Mouse (Mus musculus) liver, adult (tissue): Measurements from ENCODE around the gene Tnfrsf21.

Experiments used
- GATA4 ChIP-seq: IDR thresholded peaks from 2 replicates; pipeline ENCODE4 v1.6.1; 2014; ENCODE audit warnings: mild to moderate bottlenecking, low read length; ENCODE audit not compliant: insufficient replicate concordance

Gene Tnfrsf21

DNA sequence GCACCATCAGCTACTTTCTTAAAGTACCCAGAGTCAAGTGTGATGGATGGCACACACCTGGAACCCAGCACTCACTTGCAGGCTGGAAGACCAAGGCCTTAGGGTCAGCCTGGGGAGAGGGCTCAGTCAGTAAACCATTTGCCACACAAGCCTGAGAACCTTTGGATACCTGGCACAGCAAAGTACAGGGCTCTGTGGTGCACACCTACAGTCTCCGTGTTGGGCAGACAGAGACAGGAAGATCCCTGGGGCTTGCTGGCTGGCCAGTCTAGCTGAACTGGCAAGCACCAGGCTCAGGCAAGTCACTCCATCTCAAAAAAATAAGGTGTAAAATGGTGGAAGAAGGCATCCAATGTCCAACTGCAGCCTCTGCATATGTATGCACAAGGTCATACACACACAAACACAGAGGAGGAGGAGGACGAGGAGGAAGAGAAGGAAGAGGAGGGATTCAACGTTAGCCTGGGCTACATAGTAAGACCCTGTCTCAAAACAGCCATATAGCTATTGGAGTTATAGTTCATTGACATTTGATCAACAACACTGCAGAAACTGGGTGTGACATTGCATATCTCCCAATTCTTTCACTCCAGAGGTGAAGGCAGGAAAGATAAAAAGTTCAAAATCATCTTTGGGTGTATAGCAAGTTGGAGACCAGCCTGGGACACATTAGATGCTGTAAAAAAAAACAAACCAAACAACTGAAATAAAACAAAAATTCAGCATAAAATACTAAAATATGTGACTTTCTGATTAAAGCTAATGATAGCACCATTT lies 74.8 kb downstream of the Tnfrsf21 start:
- TF ChIP-seq GATA4, result no peak

DNA sequence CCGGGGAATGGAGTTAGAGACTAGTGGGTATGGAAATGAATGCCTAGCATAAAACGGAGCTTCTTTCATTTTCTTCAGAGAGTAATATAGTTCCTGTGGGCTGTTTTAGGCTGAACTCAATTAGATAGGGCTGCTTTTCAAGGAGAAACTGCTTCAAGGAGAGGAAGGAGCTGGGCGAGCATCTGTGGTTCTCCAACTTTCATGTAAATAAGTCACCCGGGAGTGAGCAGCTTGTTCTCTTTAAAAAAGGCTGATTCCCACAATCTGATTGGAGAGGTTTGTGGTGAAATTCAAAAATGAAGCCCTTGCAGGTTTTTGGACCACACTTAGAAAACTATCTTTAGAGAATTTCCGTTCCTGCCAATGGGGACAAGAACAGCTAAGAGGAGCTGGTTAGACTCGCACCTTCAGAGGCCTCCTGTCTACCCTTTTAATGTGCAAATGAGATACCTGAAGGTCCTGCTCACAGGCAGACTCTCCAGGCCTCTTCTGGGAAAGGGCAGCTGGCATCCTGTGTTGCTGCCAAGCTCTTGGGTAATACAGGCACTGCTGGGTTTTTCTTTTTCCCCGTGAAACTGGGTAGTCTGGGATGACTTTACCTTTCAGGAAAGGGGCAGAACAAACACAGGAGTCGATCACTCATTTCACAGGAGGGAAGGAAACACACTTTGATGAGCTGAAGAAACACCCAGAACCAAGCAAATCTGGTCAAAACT lies 76.1 kb downstream of the Tnfrsf21 start:
- TF ChIP-seq GATA4, result no peak

DNA sequence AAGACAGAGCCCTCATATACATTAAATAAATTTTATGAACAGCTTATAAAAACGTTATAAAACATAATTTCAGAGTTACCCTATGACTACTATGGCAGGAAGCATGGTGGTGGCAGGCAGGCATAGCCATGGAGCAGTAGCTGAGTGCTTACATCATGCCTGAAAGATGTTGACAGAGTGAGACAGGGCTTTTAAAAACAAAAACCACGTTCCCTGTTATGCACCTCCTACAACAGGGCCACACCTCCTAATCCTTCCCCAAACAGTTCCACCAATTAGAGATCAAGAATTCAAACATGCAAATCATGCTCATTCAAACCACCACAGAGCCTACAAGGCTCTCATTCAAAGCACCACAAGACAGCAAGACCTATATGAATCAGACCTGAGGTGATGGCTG lies 77.9 kb downstream of the Tnfrsf21 start:
- no peak for TF ChIP-seq GATA4

- TF ChIP-seq GATA4, result no peak
These were observed 80.8 kb downstream of the Tnfrsf21 start for GRCm38 (mm10) chr17:43097101-43097688.

DNA sequence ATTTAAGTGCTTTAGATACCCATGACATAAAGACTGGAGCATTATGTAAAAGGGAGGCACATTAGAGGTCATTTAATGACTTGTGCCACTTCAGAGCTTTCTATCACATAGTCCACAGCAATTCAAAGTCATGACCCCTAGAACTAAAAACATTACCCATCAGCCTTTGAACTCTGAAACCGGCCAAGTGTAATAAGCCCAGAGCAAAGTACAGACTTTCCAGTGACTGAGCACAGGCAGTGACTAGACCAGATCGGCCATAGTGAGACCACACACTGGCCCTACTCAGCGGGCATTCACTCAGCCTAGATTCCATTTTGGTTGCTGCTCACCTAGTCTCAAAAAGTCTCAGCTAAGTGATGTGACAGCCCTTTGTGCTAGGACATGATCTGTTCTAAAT lies 89.8 kb downstream of the Tnfrsf21 start:
- no peak for TF ChIP-seq GATA4

DNA sequence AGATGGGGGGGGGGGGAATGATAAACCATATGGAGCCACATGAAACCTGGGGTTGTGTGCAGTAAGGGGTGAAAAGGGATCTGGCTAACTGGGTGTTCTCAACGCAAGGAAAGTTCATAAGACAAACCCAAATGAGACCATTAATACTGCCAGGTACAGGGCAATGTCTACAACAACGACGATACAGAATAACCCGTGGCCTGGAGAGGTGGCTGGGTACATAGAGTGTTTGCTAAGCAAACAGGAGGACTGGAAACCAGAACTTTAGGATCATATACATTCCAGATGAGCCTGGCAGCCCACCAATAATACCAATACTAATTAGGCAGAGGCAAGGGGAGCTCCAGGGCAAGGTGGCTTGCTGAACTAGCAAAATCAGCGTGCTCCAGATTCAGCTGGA lies 91.0 kb downstream of the Tnfrsf21 start:
- no peak for TF ChIP-seq GATA4

- TF ChIP-seq GATA4, result no peak
These were observed 93.1 kb downstream of the Tnfrsf21 start for GRCm38 (mm10) chr17:43109501-43109900.

GRCm38 (mm10) chr17:43110168-43110885 lies 94.0 kb downstream of the Tnfrsf21 start:
- TF ChIP-seq GATA4, result no peak

- no peak for TF ChIP-seq GATA4
These were observed 97.1 kb downstream of the Tnfrsf21 start for GRCm38 (mm10) chr17:43113391-43113984.

DNA sequence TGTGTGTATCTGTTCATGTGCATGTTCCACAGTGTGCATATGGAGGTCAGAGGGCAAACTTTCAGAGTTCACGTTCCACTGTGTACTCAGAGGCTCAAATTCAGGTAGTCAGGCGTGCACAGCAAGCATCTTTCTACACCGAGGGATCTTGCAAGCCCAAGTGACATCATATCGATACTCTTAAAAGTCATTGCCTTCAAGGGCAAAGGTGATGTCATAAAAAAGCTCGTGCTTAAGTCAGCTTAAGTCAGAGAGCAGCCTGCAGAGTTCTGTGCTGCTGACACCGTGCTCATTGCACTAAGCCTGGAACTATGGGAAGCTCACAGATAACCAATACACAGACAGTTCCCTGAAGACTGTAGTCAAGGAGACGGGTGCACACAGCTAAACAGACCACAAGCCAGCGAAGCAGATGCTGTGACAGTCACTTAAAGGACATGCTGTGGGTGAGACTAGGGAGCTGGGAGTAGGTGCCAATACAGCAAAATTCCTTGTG lies 97.8 kb downstream of the Tnfrsf21 start:
- TF ChIP-seq GATA4, result no peak

DNA sequence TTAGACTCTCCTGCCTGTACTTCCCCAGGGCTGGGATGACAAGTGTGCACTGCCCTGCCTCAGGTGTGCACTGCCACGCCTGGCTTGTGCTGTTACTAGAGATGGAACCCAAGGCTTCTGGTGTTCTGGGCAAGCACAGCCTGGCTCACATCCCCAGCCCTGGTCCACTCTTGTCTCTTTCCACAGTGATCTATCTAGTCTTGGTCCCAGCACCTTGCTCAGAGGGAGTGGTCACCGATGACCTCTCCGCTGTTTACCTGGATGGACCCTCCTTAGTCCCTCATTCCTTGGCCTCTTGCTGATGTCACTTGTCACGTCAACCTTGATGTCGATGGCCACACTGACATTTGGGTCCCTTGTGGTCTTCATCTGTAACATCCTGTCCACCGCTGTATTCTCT lies 98.6 kb downstream of the Tnfrsf21 start:
- TF ChIP-seq GATA4, result no peak

GRCm38 (mm10) chr17:43116748-43117147 lies 100.4 kb downstream of the Tnfrsf21 start:
- TF ChIP-seq GATA4, result no peak

GRCm38 (mm10) chr17:43119446-43119845 lies 103.1 kb downstream of the Tnfrsf21 start:
- no peak; the same call in 1 of the 2 replicates for TF ChIP-seq GATA4

- TF ChIP-seq GATA4, result no peak
These were observed 104.7 kb downstream of the Tnfrsf21 start for GRCm38 (mm10) chr17:43121096-43121495.

GRCm38 (mm10) chr17:43128305-43128704 lies 112.0 kb downstream of the Tnfrsf21 start:
- no peak for TF ChIP-seq GATA4
